Mouse (Mus musculus) kidney, postnatal 36 days (tissue): ENCODE measurements at regions not wholly inside any gene's neighbourhood (a gene's known extent, or its start where the extent isn't known, plus 50 kb on each side); places are given as distances from the start of the nearest gene placed in this dataset.

Source experiments
- DNase-seq, 2 experiments: peaks; one replicate each; pipeline ENCODE4 v3.0.0; 2021 to 2022; ENCODE audit warnings: mixed read lengths in 2 of 2

- no peak for DNase-seq
Observed at GRCm38 (mm10) chrX:128585496-128586105, 849.2 kb upstream of the Cldn34c4 start.

GRCm38 (mm10) chrX:128577402-128577801 is 841.0 kb upstream of the Cldn34c4 start:
- no peak for DNase-seq

- peak in 1 of 2 experiments; percentile 0 for DNase-seq
Observed at GRCm38 (mm10) chrX:128576269-128576871, 840.0 kb upstream of the Cldn34c4 start.
